Mouse (Mus musculus) layer of hippocampus, adult 6 months (tissue): Measurements from ENCODE around the gene Zfp846. TPM values are rescaled to one million over a fixed set of nuclear protein-coding genes. Genes with fewer than 3 reads are reported as not detected.

Experiments used
- long read RNA-seq, 2 experiments: library from polyadenylated mRNA; unstranded; transcript quantifications; one replicate each; pipeline ENCODE4 v2.0.0; 2019 to 2020
- polyA plus RNA-seq: library from polyadenylated mRNA; unstranded; fragments of <200 nt; fragmentation: Nextera tagmentation; gene quantifications from 2 replicates; pipeline ENCODE4 v1.2.3, GENCODE M21; 2021

Zfp846 gene
- 17.8 and 18.2 TPM in 2 replicates for polyA plus RNA-seq
- long read RNA-seq, experiment 1, partial matches to known transcripts = 1 of 6 reads
- long read RNA-seq, experiment 1, other reads (novel, unspliced or antisense) = 3 of 6 reads
- long read RNA-seq, experiment 2, full-length matches to known transcripts = 2 of 8 reads
- long read RNA-seq, experiment 2, partial matches to known transcripts = 5 of 8 reads
- long read RNA-seq, experiment 2, other reads (novel, unspliced or antisense) = 1 of 8 reads

DNA sequence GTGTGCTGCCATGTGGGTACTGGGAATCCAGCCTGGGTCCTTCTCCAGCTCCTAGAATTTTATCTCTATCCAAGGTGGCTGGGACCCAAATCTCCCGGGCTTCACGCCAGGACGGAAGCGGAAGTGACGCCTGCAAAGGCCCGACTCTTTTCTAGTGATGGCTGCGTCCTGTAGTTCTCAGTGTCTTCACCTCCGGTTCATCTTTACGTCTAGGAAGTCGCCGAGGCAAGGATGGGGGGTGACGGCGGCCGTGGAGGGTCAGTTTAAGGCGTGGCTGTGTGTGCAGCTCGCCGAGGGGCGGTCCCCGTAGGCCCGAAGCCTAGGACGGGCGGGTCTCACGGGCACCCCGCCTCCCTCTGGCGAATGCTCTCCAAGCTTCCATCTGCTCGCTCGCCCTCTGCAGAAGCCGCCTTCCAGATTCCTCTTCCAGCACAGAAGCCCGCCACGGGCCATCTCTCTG lies at the start of gene Zfp846:
Gene Zfp846 (plus strand): TSS at position 117 of the 460 bp plus-strand sequence.

GRCm38 (mm10) chr9:20642101-20642895 lies 61.2 kb downstream of the Zfp846 start, which contains the start of gene Ubl5:
Gene Ubl5 (plus strand): TSS chr9:20642878.

GRCm38 (mm10) chr9:20644360-20645081 lies 63.4 kb downstream of the Zfp846 start, which contains the start of gene Fbxl12:
Gene Fbxl12 (minus strand): TSS chr9:20644767.

DNA sequence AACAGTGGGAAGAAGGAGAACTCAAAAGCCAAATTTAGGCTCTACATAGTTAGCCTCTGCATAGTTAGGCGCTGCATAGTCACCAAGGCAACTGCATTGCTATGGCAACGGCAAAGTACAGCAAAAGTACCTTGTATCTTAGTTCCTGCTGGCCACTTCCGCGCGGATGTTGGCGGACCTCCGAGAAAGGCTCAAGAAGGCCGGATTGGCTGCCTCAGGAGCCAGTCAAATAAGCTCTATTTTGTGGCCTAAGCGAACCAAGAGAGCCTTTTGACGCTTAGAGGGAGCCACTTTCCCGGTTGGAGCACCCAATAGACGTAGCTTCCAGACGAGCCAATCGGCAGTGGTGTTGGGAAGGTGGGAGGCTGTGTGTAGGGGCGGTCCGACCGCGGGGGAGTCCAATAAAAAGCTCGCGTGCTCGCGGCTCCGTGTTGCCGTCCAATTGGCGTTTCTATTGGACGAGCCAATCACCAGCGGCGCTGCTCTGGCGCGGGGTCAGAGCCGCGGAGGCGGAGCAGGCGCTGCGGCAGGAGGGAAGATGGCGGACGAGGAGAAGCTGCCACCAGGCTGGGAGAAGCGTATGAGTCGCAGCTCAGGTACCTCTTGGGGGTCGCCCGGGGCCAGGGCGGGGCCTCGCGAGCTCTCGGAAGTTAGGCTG lies 70.6 kb downstream of the Zfp846 start, which contains the start of gene Pin1:
Gene Pin1 (plus strand): TSS at position 494 of the 658 bp plus-strand sequence.

Other genes starting within 250 kb of the Zfp846 start
- gene Olfr18, start 245.2 kb upstream of the Zfp846 start, polyA plus RNA-seq = not detected in 2 replicates
- gene Zfp560, start 196.1 kb upstream of the Zfp846 start, polyA plus RNA-seq = 48.9 and 51.2 TPM in 2 replicates
- 9.9 and 10.3 TPM in 2 replicates for gene Zfp26, start 121.1 kb upstream of the Zfp846 start, polyA plus RNA-seq
- 10.7 and 11.8 TPM in 2 replicates for gene Zfp426, start 88.5 kb upstream of the Zfp846 start, polyA plus RNA-seq
- 25.5 and 30.0 TPM in 2 replicates for gene Zfp266, start 59.9 kb upstream of the Zfp846 start, polyA plus RNA-seq
- 854 and 942 TPM in 2 replicates for gene Ubl5, start 61.6 kb downstream of the Zfp846 start, polyA plus RNA-seq
- gene Fbxl12, start 63.5 kb downstream of the Zfp846 start, polyA plus RNA-seq = 6.4 and 7.5 TPM in 2 replicates
- 57.9 and 58.1 TPM in 2 replicates for gene Pin1, start 70.8 kb downstream of the Zfp846 start, polyA plus RNA-seq
- gene Olfm2, start 165.1 kb downstream of the Zfp846 start, polyA plus RNA-seq = 20.0 and 30.7 TPM in 2 replicates
- gene Col5a3, start 233.8 kb downstream of the Zfp846 start, polyA plus RNA-seq = 0.05 TPM in 1 of 2 replicates, not detected in the other
- gene Rdh8, start 237.2 kb downstream of the Zfp846 start, polyA plus RNA-seq = not detected in 2 replicates